ENCODE assay signal across 27 mouse cellular contexts in genomic region chr7:95710088-95710487, GRCm38 (mm10).
"Had no signal": no experiment of that assay in that cellular context is flagged by ENCODE, and none has a peak within 500 bp of the region (broad histone marks: within the 10 kb centered on the region; RNA-seq: fewer than 3 reads in every experiment).

No protein-coding gene starts in this region.

- H3K9me3 ChIP-seq: embryonic facial prominence, embryonic 10.5 days; embryonic facial prominence, embryonic 12.5 days; embryonic facial prominence, embryonic 13.5 days; embryonic facial prominence, embryonic 15.5 days; forebrain, embryonic 10.5 days; forebrain, embryonic 12.5 days; forebrain, embryonic 13.5 days; forebrain, embryonic 15.5 days had no signal

- H3K36me3 ChIP-seq: embryonic facial prominence, embryonic 10.5 days; embryonic facial prominence, embryonic 12.5 days; embryonic facial prominence, embryonic 13.5 days; embryonic facial prominence, embryonic 15.5 days; forebrain, embryonic 10.5 days; forebrain, embryonic 12.5 days; forebrain, embryonic 15.5 days had no signal

- H3K27ac ChIP-seq: embryonic facial prominence, embryonic 10.5 days; embryonic facial prominence, embryonic 12.5 days; embryonic facial prominence, embryonic 13.5 days; embryonic facial prominence, embryonic 15.5 days; forebrain, embryonic 10.5 days; forebrain, embryonic 12.5 days; forebrain, embryonic 13.5 days; forebrain, embryonic 15.5 days; gastrocnemius, adult 2 months; heart, adult 2 months had no signal

- H3K27me3 ChIP-seq: embryonic facial prominence, embryonic 12.5 days; embryonic facial prominence, embryonic 13.5 days; embryonic facial prominence, embryonic 15.5 days; forebrain, embryonic 12.5 days; forebrain, embryonic 13.5 days; forebrain, embryonic 15.5 days had no signal

- ATAC-seq: forebrain, embryonic 13.5 days; forebrain, embryonic 14.5 days; forebrain, embryonic 15.5 days; forebrain, embryonic 16.5 days; forebrain, postnatal 0 days had no signal

- H3K4me2 ChIP-seq: embryonic facial prominence, embryonic 12.5 days; embryonic facial prominence, embryonic 13.5 days; embryonic facial prominence, embryonic 15.5 days; forebrain, embryonic 12.5 days; forebrain, embryonic 13.5 days; forebrain, embryonic 15.5 days had no signal

- H3K4me3 ChIP-seq: embryonic facial prominence, embryonic 10.5 days; embryonic facial prominence, embryonic 12.5 days; embryonic facial prominence, embryonic 13.5 days; embryonic facial prominence, embryonic 15.5 days; erythroblast, embryonic 14.5 days; forebrain, embryonic 10.5 days; forebrain, embryonic 12.5 days; forebrain, embryonic 13.5 days; forebrain, embryonic 15.5 days; gastrocnemius, adult 2 months; heart, adult 2 months had no signal

- DNase-seq: cerebellum, adult 8-10 months; cerebellum, adult 9-10 months; cerebellum, adult 9-11 months; cerebellum, postnatal 10 days; cerebellum, postnatal 14 days; cerebellum, postnatal 25 days; cerebellum, postnatal 36 days; embryo, embryonic 11 days; forebrain, postnatal 0 days; gastrocnemius, adult 2 months; gastrocnemius, postnatal 10 days; gastrocnemius, postnatal 25 days; gastrocnemius, postnatal 36 days; heart, adult 11 months; heart, adult 18-20 months; heart, adult 2 months had no signal

- H3K4me1 ChIP-seq: embryonic facial prominence, embryonic 10.5 days; embryonic facial prominence, embryonic 12.5 days; embryonic facial prominence, embryonic 13.5 days; embryonic facial prominence, embryonic 15.5 days; forebrain, embryonic 10.5 days; forebrain, embryonic 12.5 days; forebrain, embryonic 13.5 days; forebrain, embryonic 15.5 days had no signal

- H3K9ac ChIP-seq: embryonic facial prominence, embryonic 12.5 days; embryonic facial prominence, embryonic 13.5 days; embryonic facial prominence, embryonic 15.5 days; forebrain, embryonic 12.5 days; forebrain, embryonic 13.5 days; forebrain, embryonic 15.5 days; forebrain, postnatal 0 days had no signal
